Mouse (Mus musculus) megakaryocyte, embryonic 14.5 days (primary cell): ENCODE data around the gene Dazap2.

Source experiments
- FLI1 ChIP-seq: IDR thresholded peaks from 2 replicates; pipeline ENCODE4 v1.6.1; 2012; ENCODE audit warnings: low read length, inconsistent platforms, mixed read lengths
- GATA1 ChIP-seq: IDR thresholded peaks from 3 replicates; pipeline ENCODE4 v1.6.1; 2012; ENCODE audit warnings: mixed read lengths, low read length, inconsistent platforms, borderline replicate concordance

DNA sequence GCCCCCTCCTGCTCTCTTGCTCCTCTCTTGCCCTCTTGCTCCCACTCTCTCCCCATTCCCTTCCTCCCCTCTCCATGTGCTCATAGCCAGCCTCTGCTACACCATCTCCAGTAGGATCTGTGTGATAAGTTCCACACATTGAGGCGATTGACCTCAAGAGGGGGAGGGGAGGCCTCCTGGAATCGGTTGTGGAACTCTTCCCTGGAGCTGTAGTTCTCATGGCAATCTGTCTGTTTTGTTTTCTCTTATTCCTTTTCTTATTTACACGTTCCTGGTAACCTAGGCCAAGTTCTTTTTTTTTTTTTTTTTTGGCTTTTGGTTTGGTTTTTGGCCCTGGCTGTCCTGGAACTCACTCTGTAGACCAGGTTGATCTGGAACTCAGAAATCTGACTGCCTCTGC is 13.5 kb upstream of the Dazap2 start:
- TF ChIP-seq GATA1 (no peak), FLI1 (no peak)
